Mouse (Mus musculus) intestine, embryonic 16.5 days (tissue): ENCODE measurements around the gene B3gat1. TPM values are rescaled to one million over a fixed set of nuclear protein-coding genes. Genes with fewer than 3 reads are reported as not detected.

ENCODE experiments used
- ATAC-seq: fragments of 200-750 bp; cut with Nextera tagmentation; 2 replicates; pipeline ENCODE4 v1.8.0; 2017; ENCODE audit warnings: moderate TSS enrichment, moderate library complexity
- H3K27ac ChIP-seq: fragments of 300-500 bp; sonication (generic); 2 replicates; pipeline ENCODE4 v1.5.1; 2014; ENCODE audit warnings: mild to moderate bottlenecking, low read length
- H3K27me3 ChIP-seq: fragments of 300-500 bp; sonication (generic); replicated peaks from 2 replicates; pipeline ENCODE4 v1.6.1; 2014; ENCODE audit warnings: low read length, control low read depth, mixed read lengths; ENCODE audit not compliant: control insufficient read depth, insufficient read depth
- H3K36me3 ChIP-seq: fragments of 300-500 bp; sonication (generic); 2 replicates; pipeline ENCODE4 v1.6.1; 2014; ENCODE audit warnings: low read length, control low read depth; ENCODE audit not compliant: control insufficient read depth, insufficient read depth
- H3K4me1 ChIP-seq: fragments of 300-500 bp; sonication (generic); 2 replicates; pipeline ENCODE4 v1.6.1; 2014; ENCODE audit warnings: low read length, control low read depth, mixed read lengths; ENCODE audit not compliant: control insufficient read depth, insufficient read depth
- H3K4me2 ChIP-seq: fragments of 300-500 bp; sonication (generic); 2 replicates; pipeline ENCODE4 v1.6.1; 2014; ENCODE audit warnings: low read depth, low read length, control low read depth
- H3K4me3 ChIP-seq: fragments of 300-500 bp; sonication (generic); 2 replicates; pipeline ENCODE4 v1.5.1; 2014; ENCODE audit warnings: mild to moderate bottlenecking, low read length
- H3K9ac ChIP-seq: fragments of 300-500 bp; sonication (generic); 2 replicates; pipeline ENCODE4 v1.6.1; 2014; ENCODE audit warnings: low read depth, low read length
- H3K9me3 ChIP-seq: fragments of 300-500 bp; sonication (generic); 2 replicates; pipeline ENCODE4 v1.6.1; 2016; ENCODE audit warnings: low read length, control low read depth; ENCODE audit not compliant: control insufficient read depth
- WGBS: fragments of 180-500 bp; shearing (Covaris S2); extraction: QIAGEN DNeasy Blood & Tissue Kit; methylation state at CpG from one replicate; pipeline ENCODE4 v1.1.7; 2014; 5-methylcytosine and 5-hydroxymethylcytosine counted together
- polyA plus RNA-seq: library from polyadenylated mRNA; unstranded; fragments of >200 nt; fragmentation: Nextera tagmentation; extraction: Ambion mirVana; gene quantifications from 2 replicates; pipeline ENCODE4 v1.2.1, GENCODE M21; 2015

B3gat1 gene
- polyA plus RNA-seq, 1 experiment from 2014 or later = 0.15 TPM

- ATAC-seq = no peak
- Histone ChIP-seq H3K36me3 (no peaks in the 10 kb centered on the region), H3K27ac (no peak overlapping the region), H3K4me1 (no peaks in the 10 kb centered on the region), H3K4me2 (no peak overlapping the region), H3K9me3 (no peaks in the 10 kb centered on the region), H3K9ac (no peak overlapping the region), H3K4me3 (no peak overlapping the region), H3K27me3 (no peaks in the 10 kb centered on the region)
- WGBS = 73% methylated on average over 7 of the region's 7 CpGs
Observed at GRCm38 (mm10) chr9:26721771-26722170, 11.8 kb upstream of the B3gat1 start.

- no peaks in the 10 kb centered on the region for H3K4me1 ChIP-seq
- H3K27me3 ChIP-seq = no peaks in the 10 kb centered on the region
- 84% methylated on average over 3 of the region's 3 CpGs for WGBS
- no peaks in the 10 kb centered on the region for H3K36me3 ChIP-seq
- H3K4me3 ChIP-seq = no peak overlapping the region
- H3K27ac ChIP-seq = no peak overlapping the region
- H3K9me3 ChIP-seq = no peaks in the 10 kb centered on the region
- no peak for ATAC-seq
- no peak overlapping the region for H3K9ac ChIP-seq
- no peak overlapping the region for H3K4me2 ChIP-seq
Observed at GRCm38 (mm10) chr9:26725709-26726108, 7.8 kb upstream of the B3gat1 start.

GRCm38 (mm10) chr9:26727445-26727844 lies 6.1 kb upstream of the B3gat1 start:
- no peak overlapping the region for H3K4me3 ChIP-seq
- no peaks in the 10 kb centered on the region for H3K9me3 ChIP-seq
- no peak overlapping the region for H3K27ac ChIP-seq
- H3K27me3 ChIP-seq = peaks cover 4% of the 10 kb centered on the region; the same call in 1 of the 2 replicates
- H3K4me2 ChIP-seq = no peak overlapping the region
- no peak overlapping the region for H3K9ac ChIP-seq
- H3K36me3 ChIP-seq = no peaks in the 10 kb centered on the region
- no peaks in the 10 kb centered on the region for H3K4me1 ChIP-seq
- no peak for ATAC-seq
- WGBS = 55% methylated on average over 2 of the region's 2 CpGs

DNA sequence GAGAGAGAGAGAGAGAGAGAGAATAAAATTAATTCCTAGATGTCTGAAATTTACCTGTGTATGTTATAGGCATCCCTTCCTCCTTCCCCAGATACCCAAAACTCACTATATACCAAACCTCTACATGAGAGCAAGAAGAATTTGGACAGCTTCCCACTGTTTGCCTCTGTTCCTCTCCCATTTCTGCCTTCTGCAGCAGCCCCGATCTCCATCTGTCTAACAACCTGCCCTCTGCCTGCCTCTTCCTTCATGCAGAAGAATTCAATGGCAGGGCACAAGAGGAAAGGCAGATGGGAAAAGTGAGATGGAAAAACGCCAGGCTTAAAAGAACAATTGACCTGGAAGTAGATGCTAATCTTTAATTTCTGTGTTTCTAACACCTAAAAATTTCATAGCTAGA lies 5.0 kb upstream of the B3gat1 start:
- no peaks in the 10 kb centered on the region for H3K4me1 ChIP-seq
- ATAC-seq = no peak

GRCm38 (mm10) chr9:26733986-26734385 lies 458 bp downstream of the B3gat1 start:
- 0 out of 2 replicates have a peak overlapping the region, but pooled peaks have one; percentile 25 for H3K9ac ChIP-seq
- WGBS = 2% methylated on average over 36 of the region's 37 CpGs
- no peaks in the 10 kb centered on the region for H3K9me3 ChIP-seq
- peak overlapping the region; percentile 42 for H3K4me3 ChIP-seq
- ATAC-seq = peak; percentile 48; the same call in 1 of the 2 replicates
- H3K27ac ChIP-seq = no peak overlapping the region
- H3K4me1 ChIP-seq = no peaks in the 10 kb centered on the region
- H3K36me3 ChIP-seq = no peaks in the 10 kb centered on the region
- H3K27me3 ChIP-seq = peaks cover 26% of the 10 kb centered on the region
- peak overlapping the region; percentile 71 for H3K4me2 ChIP-seq

More for the DNA sequence above, 5.0 kb upstream of the B3gat1 start:
- WGBS = 70% methylated on average over 2 of the region's 2 CpGs
- Histone ChIP-seq H3K27ac (no peak overlapping the region), H3K36me3 (no peaks in the 10 kb centered on the region), H3K4me3 (no peak overlapping the region), H3K9ac (no peak overlapping the region), H3K9me3 (no peaks in the 10 kb centered on the region), H3K27me3 (peaks cover 12% of the 10 kb centered on the region), H3K4me2 (no peak overlapping the region)

DNA sequence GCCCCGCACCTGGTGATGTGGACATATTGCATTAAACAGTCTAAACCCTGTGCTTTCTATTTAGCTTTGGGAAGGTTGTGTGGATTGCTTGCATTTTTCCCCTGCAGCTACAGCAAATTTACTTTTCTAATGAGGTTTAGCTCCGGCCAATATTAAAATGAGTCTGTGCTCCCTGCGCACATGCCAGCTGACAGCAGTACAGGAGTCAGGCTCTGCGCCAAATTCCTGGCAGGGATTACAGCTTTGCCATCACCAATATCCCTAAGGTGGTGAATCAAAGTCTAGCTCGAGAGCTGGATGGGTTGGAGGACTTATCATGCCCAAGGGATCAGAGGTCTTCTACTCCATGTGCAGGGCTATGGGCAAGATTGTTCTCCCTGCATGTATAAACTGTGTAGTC lies 3.6 kb downstream of the B3gat1 start:
- Histone ChIP-seq H3K4me1 (no peaks in the 10 kb centered on the region), H3K9me3 (no peaks in the 10 kb centered on the region), H3K9ac (no peak overlapping the region), H3K36me3 (no peaks in the 10 kb centered on the region), H3K27ac (no peak overlapping the region), H3K4me2 (no peak overlapping the region), H3K27me3 (peaks cover 23% of the 10 kb centered on the region), H3K4me3 (no peak overlapping the region)
- no peak for ATAC-seq
- WGBS = 72% methylated on average over 5 of the region's 5 CpGs

- Histone ChIP-seq H3K27me3 (no peaks in the 10 kb centered on the region), H3K27ac (no peak overlapping the region), H3K4me2 (no peak overlapping the region), H3K9ac (no peak overlapping the region), H3K9me3 (no peaks in the 10 kb centered on the region), H3K36me3 (no peaks in the 10 kb centered on the region), H3K4me1 (no peaks in the 10 kb centered on the region), H3K4me3 (no peak overlapping the region)
- 85% methylated on average over 3 of the region's 3 CpGs for WGBS
- no peak for ATAC-seq
Observed at GRCm38 (mm10) chr9:26742817-26743216, 9.3 kb downstream of the B3gat1 start.

DNA sequence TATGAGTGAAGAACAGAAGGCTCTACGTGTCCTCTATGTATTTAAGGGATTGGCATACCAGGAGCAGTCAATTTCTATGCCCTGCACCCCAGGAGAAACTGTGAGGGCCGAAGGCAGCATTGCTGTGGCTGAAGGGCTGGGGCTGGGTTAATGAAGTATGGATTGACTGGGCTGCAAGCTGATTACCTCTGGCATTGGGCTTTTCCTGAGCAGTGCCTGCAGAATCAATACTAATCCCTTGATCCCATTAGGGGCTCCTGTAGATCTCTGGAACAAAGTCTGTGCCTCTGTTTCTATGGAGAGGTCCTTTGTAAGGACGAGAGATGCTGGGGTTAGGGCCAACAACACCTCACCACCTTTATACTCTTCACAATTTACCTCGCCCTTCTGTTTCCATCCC lies 13.6 kb downstream of the B3gat1 start:
- H3K9me3 ChIP-seq = no peaks in the 10 kb centered on the region
- H3K36me3 ChIP-seq = no peaks in the 10 kb centered on the region
- 50% methylated on average over 4 of the region's 4 CpGs for WGBS
- H3K27ac ChIP-seq = no peak overlapping the region
- no peak overlapping the region for H3K4me3 ChIP-seq
- no peaks in the 10 kb centered on the region for H3K27me3 ChIP-seq
- H3K4me2 ChIP-seq = no peak overlapping the region
- H3K9ac ChIP-seq = no peak overlapping the region
- ATAC-seq = no peak
- no peaks in the 10 kb centered on the region for H3K4me1 ChIP-seq

DNA sequence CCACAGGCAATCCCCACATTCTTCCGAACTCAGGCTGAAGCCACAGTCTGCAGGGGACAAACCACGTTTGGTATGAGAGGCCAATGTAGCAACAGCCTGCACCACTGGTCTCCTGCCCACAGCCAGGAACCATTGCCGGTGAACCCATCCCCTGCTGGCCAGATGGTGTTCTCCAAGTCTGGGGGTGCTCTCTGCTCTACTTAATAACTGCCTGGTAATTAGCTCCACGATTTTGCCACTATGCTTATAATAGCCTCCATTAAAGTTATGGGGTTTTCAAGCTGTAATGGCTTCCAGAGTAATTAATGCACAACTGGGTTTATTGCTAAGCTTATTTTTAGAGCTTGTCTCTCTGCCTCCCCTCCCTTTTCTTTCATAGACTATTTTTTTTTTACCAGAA lies 15.4 kb downstream of the B3gat1 start:
- Histone ChIP-seq H3K27ac (no peak overlapping the region), H3K4me3 (no peak overlapping the region), H3K9me3 (no peaks in the 10 kb centered on the region), H3K36me3 (no peaks in the 10 kb centered on the region), H3K27me3 (no peaks in the 10 kb centered on the region), H3K4me1 (no peaks in the 10 kb centered on the region), H3K9ac (no peak overlapping the region), H3K4me2 (no peak overlapping the region)
- ATAC-seq = no peak
- WGBS = 73% methylated on average over 4 of the region's 4 CpGs

- H3K4me1 ChIP-seq = no peaks in the 10 kb centered on the region
- ATAC-seq = no peak
- no peak overlapping the region for H3K27ac ChIP-seq
Observed at GRCm38 (mm10) chr9:26760081-26760480, 26.6 kb downstream of the B3gat1 start.

More at GRCm38 (mm10) chr9:26760081-26760480, 26.6 kb downstream of the B3gat1 start:
- no peak overlapping the region for H3K4me3 ChIP-seq
- H3K4me2 ChIP-seq = no peak overlapping the region
- no peaks in the 10 kb centered on the region for H3K27me3 ChIP-seq
- H3K9me3 ChIP-seq = no peaks in the 10 kb centered on the region
- no peak overlapping the region for H3K9ac ChIP-seq
- WGBS = 30% methylated on average over 9 of the region's 9 CpGs
- no peaks in the 10 kb centered on the region for H3K36me3 ChIP-seq
